Mouse (Mus musculus) olfactory bulb, adult 2 months (tissue): ENCODE results near the gene Pcx. TPM values are rescaled to one million over a fixed set of nuclear protein-coding genes. Genes with fewer than 3 reads are reported as not detected.

Experiments used
- H3K27ac ChIP-seq: fragments of 200-500 bp; 2 replicates; pipeline ENCODE4 v1.5.1; 2012; ENCODE audit warnings: low read depth, low read length; ENCODE audit not compliant: insufficient read depth
- H3K4me1 ChIP-seq: fragments of 200-500 bp; 2 replicates; pipeline ENCODE4 v1.6.1; 2012; ENCODE audit warnings: low read length; ENCODE audit not compliant: control insufficient read depth, insufficient read depth
- H3K4me3 ChIP-seq: fragments of 200-500 bp; 2 replicates; pipeline ENCODE4 v1.5.1; 2012; ENCODE audit warnings: mild to moderate bottlenecking, low read depth, low read length, moderate library complexity; ENCODE audit not compliant: insufficient read depth
- CTCF ChIP-seq: fragments of 200-500 bp; IDR thresholded peaks from 2 replicates; pipeline ENCODE4 v1.5.1; 2012; ENCODE audit warnings: low read depth, mild to moderate bottlenecking, low read length, moderate library complexity; ENCODE audit not compliant: insufficient read depth
- POLR2A ChIP-seq: fragments of 200-500 bp; IDR thresholded peaks from 2 replicates; pipeline ENCODE4 v1.6.1; 2012; ENCODE audit warnings: mild to moderate bottlenecking, low read depth, low read length, moderate library complexity; ENCODE audit not compliant: insufficient read depth
- WGBS: fragments of 180-500 bp; shearing (Covaris S2); methylation state at CpG from one replicate; pipeline ENCODE4 v1.1.7; 2018; 5-methylcytosine and 5-hydroxymethylcytosine counted together
- polyA plus RNA-seq: library from polyadenylated mRNA; stranded (reverse); fragments of >200 nt; gene quantifications from 2 replicates; pipeline ENCODE4 v1.2.4, GENCODE M21; 2012; ENCODE audit warnings: low replicate concordance; ENCODE audit not compliant: missing spikeins, insufficient read depth, insufficient read length

Pcx gene
- polyA plus RNA-seq, 1 experiment = not detected

GRCm38 (mm10) chr19:4477345-4478189 is 32.7 kb upstream of the Pcx start, which contains the start of gene Syt12:
TSS of gene Syt12 (minus strand) at chr19:4477447.
- TF ChIP-seq POLR2A (no peak), CTCF (no peak)
- WGBS = 20% methylated on average over 21 of the region's 21 CpGs
- Histone ChIP-seq H3K4me3 (peak within 1 kb of the TSS; percentile 61), H3K27ac (peak within 1 kb of the TSS; percentile 74), H3K4me1 (peaks cover 31% of the 10 kb centered on the region)

- H3K4me1 ChIP-seq = peaks cover 34% of the 10 kb centered on the region
- WGBS = 39% methylated on average over 1 of the region's 1 CpGs
- H3K27ac ChIP-seq = no peak overlapping the region
- no peak for TF ChIP-seq POLR2A
- no peak for TF ChIP-seq CTCF
- H3K4me3 ChIP-seq = no peak overlapping the region
Observed at GRCm38 (mm10) chr19:4478190-4478516, 32.1 kb upstream of the Pcx start.

GRCm38 (mm10) chr19:4480041-4480440 is 30.2 kb upstream of the Pcx start:
- TF ChIP-seq POLR2A = no peak
- TF ChIP-seq CTCF = no peak
- Histone ChIP-seq H3K27ac (no peak overlapping the region), H3K4me1 (peaks cover 29% of the 10 kb centered on the region), H3K4me3 (no peak overlapping the region)
- 94% methylated on average over 2 of the region's 2 CpGs for WGBS

DNA sequence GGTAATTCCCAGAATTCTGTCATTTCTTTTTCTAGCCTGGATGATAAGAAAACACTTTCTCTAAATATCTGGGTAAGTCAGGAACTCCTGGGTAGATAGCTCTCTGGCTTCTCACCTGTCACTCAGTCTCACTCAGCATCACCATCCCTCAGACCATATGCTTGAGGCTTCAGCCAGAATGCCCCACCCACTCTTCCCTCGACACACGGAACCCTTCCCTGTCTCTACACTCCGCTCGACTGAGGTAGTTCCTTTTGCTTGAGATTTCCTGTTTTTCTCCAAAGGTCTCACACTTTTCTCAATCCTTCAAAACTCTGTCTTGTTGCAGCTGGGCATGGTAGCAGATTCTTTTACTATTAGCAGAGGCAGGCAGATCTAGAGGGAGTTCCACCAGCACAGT is 28.9 kb upstream of the Pcx start:
- Histone ChIP-seq H3K27ac (no peak overlapping the region), H3K4me1 (peaks cover 18% of the 10 kb centered on the region), H3K4me3 (no peak overlapping the region)
- TF ChIP-seq CTCF = no peak
- TF ChIP-seq POLR2A = no peak
- 67% methylated on average over 4 of the region's 4 CpGs for WGBS

DNA sequence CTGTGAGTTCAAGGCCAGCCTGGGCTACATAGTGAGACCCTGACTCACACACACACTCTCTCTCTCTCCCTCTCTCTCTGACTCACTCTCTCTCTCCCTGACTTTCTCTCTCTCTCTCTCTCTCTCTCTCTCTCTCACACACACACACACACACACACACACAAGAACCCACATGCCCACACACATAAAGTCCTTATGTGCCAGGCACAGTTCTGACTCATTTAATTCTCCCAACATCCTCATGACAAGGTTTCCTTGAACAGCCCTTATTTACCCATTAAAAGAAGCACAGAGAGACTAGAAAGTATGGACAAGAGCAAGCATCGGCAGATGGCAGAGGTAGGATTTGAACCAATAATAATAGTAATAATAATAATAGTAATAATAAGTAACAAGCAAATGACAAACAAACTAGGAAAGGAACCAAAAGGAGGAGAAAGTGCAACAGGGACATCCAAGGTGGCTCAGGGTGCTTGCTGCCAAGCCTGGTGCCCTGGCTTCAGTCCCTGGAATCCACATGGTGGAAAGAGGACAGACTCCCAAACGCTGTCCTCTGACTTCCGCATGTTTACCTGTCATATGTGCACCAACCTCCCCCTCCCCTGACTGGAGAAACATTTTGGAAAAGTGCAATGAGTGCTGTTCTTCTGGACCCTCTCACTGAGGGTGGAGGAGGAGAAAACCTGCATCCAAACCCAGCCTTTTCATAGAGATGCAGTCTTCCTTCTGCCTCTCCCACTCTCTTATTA is 28.0 kb upstream of the Pcx start:
- TF ChIP-seq CTCF (no peak), POLR2A (no peak)
- Histone ChIP-seq H3K27ac (no peak overlapping the region), H3K4me3 (no peak overlapping the region), H3K4me1 (peaks cover 13% of the 10 kb centered on the region)
- 44% methylated on average over 3 of the region's 3 CpGs for WGBS

DNA sequence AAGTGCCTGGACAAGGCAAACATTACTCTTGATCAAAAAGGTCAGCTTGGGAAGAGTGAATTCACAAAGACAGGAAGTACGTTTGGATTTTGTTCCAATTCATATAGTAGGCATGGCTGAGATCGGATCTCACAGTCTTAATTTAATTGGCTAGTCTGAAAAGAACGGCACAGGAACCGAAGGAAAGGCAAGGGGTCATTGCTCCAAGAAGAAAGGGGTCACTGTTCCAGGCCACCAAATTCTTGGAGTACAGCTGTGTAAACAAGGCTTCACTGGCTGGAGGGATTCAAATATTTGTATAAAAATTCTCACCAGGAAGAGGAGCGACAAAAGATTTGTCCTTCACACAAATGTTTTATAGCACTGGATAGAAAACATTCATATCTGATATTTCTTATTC is 25.3 kb upstream of the Pcx start:
- H3K4me1 ChIP-seq = peaks cover 8% of the 10 kb centered on the region
- H3K4me3 ChIP-seq = no peak overlapping the region
- TF ChIP-seq CTCF (no peak), POLR2A (no peak)
- 74% methylated on average over 5 of the region's 5 CpGs for WGBS
- no peak overlapping the region for H3K27ac ChIP-seq

DNA sequence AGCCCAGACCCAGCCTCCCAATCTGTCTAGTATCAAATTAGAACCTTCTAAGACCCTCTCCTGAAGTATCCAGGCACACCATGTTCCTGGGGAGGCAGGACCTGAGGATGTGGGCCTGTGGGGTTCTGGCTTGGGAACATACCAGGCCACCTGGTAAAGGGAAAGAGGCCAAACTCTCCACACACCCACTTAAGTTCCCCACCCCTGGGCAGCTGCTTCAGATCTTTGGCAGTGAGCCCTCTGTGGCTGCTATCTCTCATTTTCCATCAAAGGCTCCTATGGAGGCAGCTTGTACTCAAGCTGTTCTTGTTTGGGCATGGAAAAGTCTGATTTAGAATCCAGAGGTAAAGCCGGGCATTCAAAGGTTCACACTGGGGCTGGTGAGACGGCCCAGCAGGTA is 22.4 kb upstream of the Pcx start:
- WGBS = 59% methylated on average over 2 of the region's 2 CpGs
- no peak for TF ChIP-seq POLR2A
- TF ChIP-seq CTCF = no peak
- H3K27ac ChIP-seq = no peak overlapping the region
- no peak overlapping the region for H3K4me3 ChIP-seq
- peaks cover 8% of the 10 kb centered on the region for H3K4me1 ChIP-seq

- no peak overlapping the region for H3K4me3 ChIP-seq
- 79% methylated on average over 10 of the region's 10 CpGs for WGBS
- TF ChIP-seq POLR2A (no peak), CTCF (no peak)
- no peak overlapping the region for H3K27ac ChIP-seq
- peaks cover 12% of the 10 kb centered on the region for H3K4me1 ChIP-seq
Observed at GRCm38 (mm10) chr19:4491080-4491695, 19.1 kb upstream of the Pcx start.
